Comparison of ENCODE assay signal across 21 mouse cellular contexts in the genomic region with DNA sequence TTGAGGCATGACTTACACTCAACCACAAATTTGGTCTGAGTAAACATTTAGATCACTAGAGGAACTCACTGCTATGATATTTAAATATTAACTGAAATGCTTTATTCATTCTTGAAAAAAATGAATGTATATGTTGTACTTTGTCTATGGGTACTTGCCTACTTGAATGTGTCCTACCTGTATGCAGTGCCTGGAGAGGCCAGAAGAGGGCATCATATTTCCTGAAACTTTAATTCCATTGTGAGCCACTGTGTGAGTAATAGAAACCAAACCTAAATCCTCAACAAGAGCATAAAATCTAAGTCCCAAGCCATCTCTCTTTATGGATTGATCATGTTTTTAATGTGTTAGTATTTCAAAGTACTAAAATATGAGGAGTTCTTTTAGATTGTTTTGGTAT.
DNase-seq lines count a peak whose midpoint lies in the region; ATAC-seq and TF ChIP-seq lines count a peak whose summit lies in the region.
"Had no signal": no experiment of that assay in that cellular context is flagged by ENCODE, and none has a peak within 500 bp of the region (broad histone marks: within the 10 kb centered on the region; RNA-seq: fewer than 3 reads in every experiment).

No protein-coding gene starts in this region.

- no peak overlapping the region for H3K9ac ChIP-seq in midbrain, embryonic 16.5 days (ENCODE audit: low read depth, low read length)
- H3K9ac ChIP-seq: forebrain, embryonic 15.5 days; hindbrain, embryonic 13.5 days had no signal

- no peaks in the 10 kb centered on the region for H3K36me3 ChIP-seq in midbrain, embryonic 16.5 days (ENCODE audit: control insufficient read depth, insufficient read depth, low read length)
- H3K36me3 ChIP-seq: embryonic facial prominence, embryonic 10.5 days; forebrain, embryonic 15.5 days; heart, embryonic 10.5 days; hindbrain, embryonic 13.5 days had no signal

- no peaks in the 10 kb centered on the region for H3K27me3 ChIP-seq in midbrain, embryonic 16.5 days (ENCODE audit: control insufficient read depth, insufficient read depth, low read depth, low read length)
- H3K27me3 ChIP-seq: forebrain, embryonic 15.5 days; hindbrain, embryonic 13.5 days had no signal

- DNase-seq in layer of hippocampus, adult 2 months (ENCODE audit: low spot score in 2 of 2) = no peak
- DNase-seq in layer of hippocampus, adult 9-11 months = no peak
- DNase-seq in A20 (ENCODE audit: low read depth, low spot score) (peak; percentile 15), ES-CJ7 (ENCODE audit: low read depth, low spot score) (peak; percentile 48), R1 (ENCODE audit: low read depth, low spot score) (peak; percentile 55)
- DNase-seq in urinary bladder, adult 2 months (ENCODE audit: low spot score) = no peak
- DNase-seq: adrenal gland, postnatal 14 days; cerebellum, adult 11-12 months; cerebellum, adult 9-10 months; gastrocnemius, postnatal 36 days; heart, adult 11 months; heart, postnatal 14 days had no signal

- peak; percentile 41 for TF ChIP-seq CTCF in layer of hippocampus, adult 2 months (conservative IDR thresholded peaks at IDR 0.05)

- H3K27ac ChIP-seq in layer of hippocampus, adult 2 months = no peak overlapping the region
- no peak overlapping the region for H3K27ac ChIP-seq in midbrain, embryonic 16.5 days (ENCODE audit: low read length)
- H3K27ac ChIP-seq: embryonic facial prominence, embryonic 10.5 days; forebrain, embryonic 15.5 days; heart, embryonic 10.5 days; hindbrain, embryonic 13.5 days; hindbrain, postnatal 0 days had no signal

- no peaks in the 10 kb centered on the region for H3K9me3 ChIP-seq in midbrain, embryonic 16.5 days (replicated peaks; ENCODE audit: control insufficient read depth, low read length, poor library complexity, severe bottlenecking)
- H3K9me3 ChIP-seq: embryonic facial prominence, embryonic 10.5 days; forebrain, embryonic 15.5 days; heart, embryonic 10.5 days; hindbrain, embryonic 13.5 days had no signal

- ATAC-seq in midbrain, embryonic 16.5 days = no peak
- no peak for ATAC-seq in erythroblast, adult 5-6 weeks (replicated peaks; ENCODE audit: low FRiP score, poor library complexity, severe bottlenecking)
- ATAC-seq: activated CD4-positive, CD25-positive, alpha-beta regulatory T cell, adult 4 months; forebrain, embryonic 15.5 days; hindbrain, postnatal 0 days had no signal

- H3K4me2 ChIP-seq in midbrain, embryonic 16.5 days (ENCODE audit: low read length) = no peak overlapping the region
- H3K4me2 ChIP-seq: forebrain, embryonic 15.5 days; hindbrain, embryonic 13.5 days had no signal

- no peak overlapping the region for H3K4me3 ChIP-seq in layer of hippocampus, adult 2 months
- no peak overlapping the region for H3K4me3 ChIP-seq in midbrain, embryonic 16.5 days (ENCODE audit: low read depth, low read length)
- H3K4me3 ChIP-seq: embryonic facial prominence, embryonic 10.5 days; erythroblast, embryonic 14.5 days; forebrain, embryonic 15.5 days; heart, embryonic 10.5 days; hindbrain, embryonic 13.5 days had no signal

- no peaks in the 10 kb centered on the region for H3K4me1 ChIP-seq in midbrain, embryonic 16.5 days (ENCODE audit: control insufficient read depth, insufficient read depth, low read length)
- H3K4me1 ChIP-seq: embryonic facial prominence, embryonic 10.5 days; forebrain, embryonic 15.5 days; heart, embryonic 10.5 days; hindbrain, embryonic 13.5 days had no signal

Comparison
In these comparisons a context has a peak if more than half of its experiments do, and no peak if none do; other contexts are left out.
1. DNase-seq: peak in A20 (single experiment), ES-CJ7 (single experiment) and R1 (single experiment); none in layer of hippocampus, adult 2 months (0 of 2), layer of hippocampus, adult 9-11 months (single experiment) and urinary bladder, adult 2 months (single experiment).